Mouse (Mus musculus) forebrain, postnatal 0 days (tissue): ENCODE measurements at regions not wholly inside any gene's neighbourhood (a gene's known extent, or its start where the extent isn't known, plus 50 kb on each side); places are given as distances from the start of the nearest gene placed in this dataset.
"Not testable (repeated sequence)": the region's sequence is repeated elsewhere in the genome, so short reads cannot be mapped to it uniquely, and the experiment has no call there.

ENCODE experiments used
- ATAC-seq: fragments of 200-750 bp; cut with Nextera tagmentation; 2 replicates; pipeline ENCODE4 v1.8.0; 2017; ENCODE audit warnings: mild to moderate bottlenecking, moderate library complexity
- DNase-seq: peaks from one replicate; pipeline ENCODE4 v3.0.0-alpha.2; 2015
- H3K27ac ChIP-seq: fragments of 300-500 bp; sonication (generic); 2 replicates; pipeline ENCODE4 v1.5.1; 2014; ENCODE audit warnings: low read depth, mild to moderate bottlenecking, antibody characterized with exemption, low read length, moderate library complexity, mixed read lengths
- H3K27me3 ChIP-seq: fragments of 300-500 bp; sonication (generic); 2 replicates; pipeline ENCODE4 v1.6.1; 2014; ENCODE audit warnings: mild to moderate bottlenecking, low read length, mixed read lengths; ENCODE audit not compliant: insufficient read depth
- H3K36me3 ChIP-seq: fragments of 300-500 bp; sonication (generic); 2 replicates; pipeline ENCODE4 v1.6.1; 2014; ENCODE audit warnings: mild to moderate bottlenecking, moderate library complexity; ENCODE audit not compliant: insufficient read depth
- H3K4me1 ChIP-seq: fragments of 300-500 bp; sonication (generic); 2 replicates; pipeline ENCODE4 v1.6.1; 2014; ENCODE audit warnings: antibody characterized with exemption; ENCODE audit not compliant: insufficient read depth
- H3K4me2 ChIP-seq: fragments of 300-500 bp; sonication (generic); 2 replicates; pipeline ENCODE4 v1.6.1; 2014; ENCODE audit warnings: low read depth, mild to moderate bottlenecking, moderate library complexity
- H3K4me3 ChIP-seq: fragments of 300-500 bp; sonication (generic); 2 replicates; pipeline ENCODE4 v1.5.1; 2014; ENCODE audit warnings: low read depth, low read length, mixed read lengths
- H3K9ac ChIP-seq: fragments of 300-500 bp; sonication (generic); 2 replicates; pipeline ENCODE4 v1.6.1; 2014; ENCODE audit warnings: mild to moderate bottlenecking
- H3K9me3 ChIP-seq: fragments of 300-500 bp; sonication (generic); 2 replicates; pipeline ENCODE4 v1.6.1; 2016; ENCODE audit warnings: low read length
- CTCF ChIP-seq: sonication (generic); IDR thresholded peaks from 2 replicates; pipeline ENCODE4 v1.5.1; 2016; ENCODE audit warnings: antibody characterized with exemption, control low read depth, low read depth
- WGBS: fragments of 180-500 bp; shearing (Covaris S2); extraction: QIAGEN DNeasy Blood & Tissue Kit; methylation state at CpG from one replicate; pipeline ENCODE4 v1.1.7; 2014; 5-methylcytosine and 5-hydroxymethylcytosine counted together

DNA sequence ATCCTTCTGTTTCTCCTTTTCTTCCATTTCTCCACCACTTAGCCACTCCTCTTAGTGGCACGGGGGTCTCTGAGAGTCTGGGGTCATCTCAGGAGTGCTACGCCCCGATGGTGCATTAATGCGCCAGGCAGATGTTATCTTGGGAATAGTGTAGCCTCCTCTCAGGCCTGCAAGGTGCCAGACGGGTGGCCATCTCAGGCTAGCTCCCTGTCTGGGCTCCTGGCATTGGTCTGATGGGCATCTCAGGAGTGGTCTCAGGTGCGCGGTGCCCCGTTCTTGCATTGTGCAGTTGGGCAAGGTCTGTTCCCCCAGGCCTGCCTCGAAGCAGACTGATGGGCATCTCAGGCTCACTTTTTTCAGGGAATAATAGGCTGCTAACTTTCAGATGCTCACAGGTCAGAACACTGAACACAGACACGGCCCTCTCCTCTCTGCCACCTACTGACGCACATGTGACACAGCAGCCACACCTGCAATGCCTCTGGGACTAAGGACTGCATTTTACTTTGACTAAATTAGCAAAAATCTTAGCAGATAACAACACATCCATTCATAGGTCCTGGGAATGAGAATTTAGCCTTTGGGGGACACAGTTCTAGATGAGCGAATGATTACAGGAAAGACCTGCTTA, 298.0 kb downstream of the Etnk1 start:
- Histone ChIP-seq H3K36me3 (no peaks in the 10 kb centered on the region), H3K4me3 (no peak overlapping the region), H3K4me1 (no peaks in the 10 kb centered on the region), H3K4me2 (no peak overlapping the region), H3K27me3 (no peaks in the 10 kb centered on the region), H3K9me3 (no peaks in the 10 kb centered on the region), H3K9ac (no peak overlapping the region), H3K27ac (no peak overlapping the region)
- DNase-seq (no peak), ATAC-seq (no peak)
- TF ChIP-seq CTCF = peak; percentile 41
- 73% methylated on average over 12 of the region's 12 CpGs for WGBS

DNA sequence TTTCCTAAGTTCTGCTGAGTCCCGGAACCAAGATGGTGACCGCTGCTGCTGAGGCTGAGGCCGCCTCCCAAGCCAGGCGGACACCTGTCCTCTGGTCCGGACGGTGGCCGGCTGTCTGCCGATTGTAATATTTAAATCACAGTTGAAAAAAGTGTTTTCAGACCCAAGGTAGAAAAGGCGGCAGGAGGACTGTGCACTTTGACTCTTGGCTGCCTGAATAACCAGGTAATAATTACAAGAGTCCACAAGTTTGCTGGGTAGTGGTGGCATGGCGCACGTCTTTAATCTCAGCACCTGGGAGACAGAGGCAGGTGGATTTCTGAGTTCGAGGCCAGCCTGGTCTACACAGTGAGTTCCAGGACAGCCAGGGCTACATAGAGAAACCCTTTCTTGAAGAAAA, 305.7 kb downstream of the Etnk1 start:
- H3K4me2 ChIP-seq, ATAC-seq, H3K27ac ChIP-seq, H3K4me1 ChIP-seq, H3K27me3 ChIP-seq, H3K4me3 ChIP-seq, H3K36me3 ChIP-seq, H3K9me3 ChIP-seq, DNase-seq, H3K9ac ChIP-seq: not testable (repeated sequence)
- 96% methylated on average over 10 of the region's 12 CpGs for WGBS

- DNase-seq = no peak
- no peaks in the 10 kb centered on the region for H3K27me3 ChIP-seq
- H3K4me2 ChIP-seq = no peak overlapping the region
- H3K4me3 ChIP-seq = no peak overlapping the region
- ATAC-seq = no peak
- no peak for TF ChIP-seq CTCF
- WGBS = 76% methylated on average over 5 of the region's 5 CpGs
- H3K36me3 ChIP-seq = no peaks in the 10 kb centered on the region
- H3K9ac ChIP-seq = no peak overlapping the region
- H3K4me1 ChIP-seq = no peaks in the 10 kb centered on the region
- no peak overlapping the region for H3K27ac ChIP-seq
- no peaks in the 10 kb centered on the region for H3K9me3 ChIP-seq
Measured at GRCm38 (mm10) chr6:143474396-143474795, 307.4 kb downstream of the Etnk1 start.

- Histone ChIP-seq H3K27me3 (no peaks in the 10 kb centered on the region), H3K4me2 (no peak overlapping the region), H3K9ac (no peak overlapping the region), H3K4me1 (no peaks in the 10 kb centered on the region), H3K27ac (no peak overlapping the region), H3K4me3 (no peak overlapping the region), H3K36me3 (no peaks in the 10 kb centered on the region), H3K9me3 (no peaks in the 10 kb centered on the region)
- TF ChIP-seq CTCF = no peak
- 81% methylated on average over 7 of the region's 7 CpGs for WGBS
- ATAC-seq (no peak), DNase-seq (no peak)
Measured at GRCm38 (mm10) chr6:143475296-143475695, 308.3 kb downstream of the Etnk1 start.

DNA sequence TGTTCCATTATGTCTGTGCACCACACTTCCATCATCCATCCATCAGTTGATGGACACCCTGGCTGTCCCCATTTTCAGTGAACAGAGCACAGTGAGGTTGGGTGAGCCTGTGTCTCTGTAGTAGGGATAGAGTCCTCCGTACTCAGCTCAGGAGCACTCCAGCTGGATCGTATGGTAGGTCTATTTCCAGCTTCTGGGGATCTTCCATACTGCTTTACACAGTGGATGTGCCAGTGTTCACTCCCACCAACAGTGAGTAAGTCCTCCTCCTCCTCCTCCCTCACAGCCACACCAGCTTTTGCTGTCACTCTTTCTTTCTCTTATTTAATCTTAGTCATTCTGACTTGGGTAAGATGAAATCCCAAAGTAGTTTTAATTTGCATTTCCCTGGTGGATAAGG, 310.4 kb downstream of the Etnk1 start:
- H3K36me3 ChIP-seq = no peaks in the 10 kb centered on the region
- no peak overlapping the region for H3K4me3 ChIP-seq
- no peaks in the 10 kb centered on the region for H3K9me3 ChIP-seq
- ATAC-seq = no peak
- H3K27me3 ChIP-seq = no peaks in the 10 kb centered on the region
- no peak for DNase-seq
- WGBS = 89% methylated on average over 2 of the region's 2 CpGs
- no peaks in the 10 kb centered on the region for H3K4me1 ChIP-seq
- no peak overlapping the region for H3K27ac ChIP-seq
- H3K4me2 ChIP-seq = no peak overlapping the region
- no peak overlapping the region for H3K9ac ChIP-seq
- no peak for TF ChIP-seq CTCF

DNA sequence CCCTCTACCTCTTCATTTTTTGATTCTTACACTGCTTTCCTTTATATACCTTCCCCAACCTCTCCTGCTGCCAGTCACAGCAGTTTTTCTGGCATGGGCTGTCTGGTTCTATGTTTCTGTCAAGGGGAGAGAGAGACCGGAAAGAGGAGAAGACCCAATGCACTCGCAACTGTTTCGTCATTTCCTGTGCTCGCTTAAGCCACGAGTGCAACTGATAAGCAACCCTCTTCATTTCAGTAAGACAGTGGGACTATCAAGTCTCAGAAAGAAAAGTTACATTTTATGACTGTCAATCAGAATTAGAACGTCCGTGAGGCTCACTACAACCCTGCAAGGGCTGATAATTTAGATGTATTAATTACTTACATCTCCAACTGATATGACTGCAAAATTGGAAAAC, 312.2 kb downstream of the Etnk1 start:
- Histone ChIP-seq H3K4me3 (no peak overlapping the region), H3K4me1 (no peaks in the 10 kb centered on the region), H3K9ac (no peak overlapping the region), H3K4me2 (no peak overlapping the region), H3K9me3 (no peaks in the 10 kb centered on the region), H3K27ac (no peak overlapping the region), H3K36me3 (no peaks in the 10 kb centered on the region), H3K27me3 (no peaks in the 10 kb centered on the region)
- DNase-seq (no peak), ATAC-seq (no peak)
- TF ChIP-seq CTCF = no peak
- 79% methylated on average over 7 of the region's 7 CpGs for WGBS

GRCm38 (mm10) chr6:143479701-143480388, 312.8 kb downstream of the Etnk1 start:
- no peaks in the 10 kb centered on the region for H3K27me3 ChIP-seq
- H3K4me1 ChIP-seq = no peaks in the 10 kb centered on the region
- no peak for DNase-seq
- H3K36me3 ChIP-seq = no peaks in the 10 kb centered on the region
- H3K27ac ChIP-seq = no peak overlapping the region
- H3K4me2 ChIP-seq = no peak overlapping the region
- no peak overlapping the region for H3K9ac ChIP-seq
- no peak for TF ChIP-seq CTCF
- H3K4me3 ChIP-seq = no peak overlapping the region
- no peak for ATAC-seq
- H3K9me3 ChIP-seq = no peaks in the 10 kb centered on the region
- 84% methylated on average over 6 of the region's 6 CpGs for WGBS
